Mouse (Mus musculus): ENCODE data around the gene Mvd.

DNA sequence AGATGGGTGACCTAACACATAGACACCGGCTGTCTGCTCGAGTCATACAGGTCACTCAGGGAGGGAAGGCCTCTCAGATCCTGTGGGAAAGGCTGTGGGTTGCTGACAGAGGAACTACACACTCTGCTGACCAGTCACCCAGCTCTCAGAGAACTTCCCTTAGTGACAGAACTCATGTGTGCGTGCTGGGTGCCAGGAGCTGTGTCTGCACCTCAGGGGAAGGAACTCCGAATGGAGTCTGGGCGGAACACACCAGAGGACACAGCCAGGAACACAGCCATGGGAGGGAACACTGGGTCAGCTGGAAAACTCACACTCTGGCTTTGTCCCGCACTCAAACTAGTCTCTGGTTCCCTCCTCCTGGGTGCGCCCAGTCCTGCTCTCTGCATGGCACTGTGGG is 35.5 kb downstream of the Mvd start:
- TF ChIP-seq CTCF (conservative IDR thresholded peaks at IDR 0.05; ENCODE audit: insufficient read depth, insufficient read length, low read depth, low read length) (no peak), POLR2A (IDR thresholded peaks at IDR 0.05; ENCODE audit: low read depth, low read length) (no peak)
